Mouse (Mus musculus): Measurements from ENCODE around the gene Magi1.
"Not testable (repeated sequence)": the region's sequence is repeated elsewhere in the genome, so short reads cannot be mapped to it uniquely, and the experiment has no call there.

Gene Magi1

GRCm38 (mm10) chr6:93657187-93657974 lies 626.3 kb downstream of the Magi1 start:
- DNase-seq (ENCODE audit: low spot score in 2 of 2): peak; percentile 35 to 54

GRCm38 (mm10) chr6:93648581-93649230 lies 635.0 kb downstream of the Magi1 start:
- DNase-seq (ENCODE audit: low spot score in 2 of 2): peak in 1 of 2 experiments; percentile 52

- not testable (repeated sequence) for DNase-seq (ENCODE audit: low spot score in 2 of 2)
Observed at GRCm38 (mm10) chr6:93629735-93630291, 653.9 kb downstream of the Magi1 start.

- no peak for DNase-seq (ENCODE audit: low spot score in 2 of 2)
Observed at GRCm38 (mm10) chr6:93627200-93627599, 656.5 kb downstream of the Magi1 start.

Measured in frontal cortex, postnatal 36 days (tissue).